Mouse (Mus musculus) regulatory T cell (primary cell): ENCODE measurements around the gene Ccdc121.
"Not testable (repeated sequence)": the region's sequence is repeated elsewhere in the genome, so short reads cannot be mapped to it uniquely, and the experiment has no call there.

Experiments
- in situ Hi-C: fragments of 300-600 bp; cut with MboI, MseI; formaldehyde crosslinking; loops from one replicate; pipeline ENCODE4 v1.15.1; 2025; ENCODE audit warnings: high pct_unique_total_duplicates

The Ccdc121 gene

GRCm38 (mm10) chr1:181512430-181513129 lies 1.3 kb upstream of the Ccdc121 start:
- in situ Hi-C loops, result no loop called here

- in situ Hi-C loops, result not testable (repeated sequence)
These were observed 396 bp downstream of the Ccdc121 start for GRCm38 (mm10) chr1:181510855-181511254.

GRCm38 (mm10) chr1:181505367-181505766 lies 5.9 kb downstream of the Ccdc121 start:
- in situ Hi-C loops, result no loop called here

GRCm38 (mm10) chr1:181503471-181503870 lies 7.8 kb downstream of the Ccdc121 start:
- in situ Hi-C loops, result no loop called here

- in situ Hi-C loops, result loop anchor here (5.0 kb wide), 1 partner anchor 62 kb away; no protein-coding TSS in a partner anchor
These were observed 26.6 kb downstream of the Ccdc121 start for GRCm38 (mm10) chr1:181484696-181485095.

GRCm38 (mm10) chr1:181476557-181476956 lies 34.7 kb downstream of the Ccdc121 start:
- in situ Hi-C loops, result no loop called here

- in situ Hi-C loops, result no loop called here
These were observed 35.1 kb downstream of the Ccdc121 start for GRCm38 (mm10) chr1:181476141-181476540.

GRCm38 (mm10) chr1:181469415-181469814 lies 41.8 kb downstream of the Ccdc121 start:
- in situ Hi-C loops, result no loop called here

- in situ Hi-C loops, result no loop called here
These were observed 44.0 kb downstream of the Ccdc121 start for GRCm38 (mm10) chr1:181467321-181467670.

- in situ Hi-C loops, result no loop called here
These were observed 44.5 kb downstream of the Ccdc121 start for GRCm38 (mm10) chr1:181466601-181467320.

- in situ Hi-C loops, result no loop called here
These were observed 45.2 kb downstream of the Ccdc121 start for GRCm38 (mm10) chr1:181466040-181466439.

- in situ Hi-C loops, result no loop called here
These were observed 46.2 kb downstream of the Ccdc121 start for GRCm38 (mm10) chr1:181465027-181465426.

- in situ Hi-C loops, result no loop called here
These were observed 48.4 kb downstream of the Ccdc121 start for GRCm38 (mm10) chr1:181462906-181463179.

- in situ Hi-C loops, result no loop called here
These were observed 49.0 kb downstream of the Ccdc121 start for GRCm38 (mm10) chr1:181462051-181462905.

- in situ Hi-C loops, result no loop called here
These were observed 49.8 kb downstream of the Ccdc121 start for GRCm38 (mm10) chr1:181461484-181461883.

- in situ Hi-C loops, result no loop called here
These were observed 51.0 kb downstream of the Ccdc121 start for GRCm38 (mm10) chr1:181460283-181460682.
